Mouse (Mus musculus) CH12.LX (cell line): ENCODE results near the gene Ntsr1. TPM values are rescaled to one million over a fixed set of nuclear protein-coding genes. Genes with fewer than 3 reads are reported as not detected.

ENCODE experiments used
- DNase-seq: peaks from one replicate; pipeline ENCODE4 v3.0.0-alpha.2; 2013; ENCODE audit errors: extremely low read depth
- H3K27ac ChIP-seq: 2 replicates; pipeline ENCODE4 v1.5.1; 2012; ENCODE audit warnings: low read depth, mild to moderate bottlenecking, control low read depth, moderate library complexity; ENCODE audit not compliant: insufficient read depth
- H3K27me3 ChIP-seq: replicated peaks from 2 replicates; pipeline ENCODE3; 2012; ENCODE audit warnings: inconsistent platforms
- H3K36me3 ChIP-seq, 2 experiments: replicated peaks in 1 of 2; 2 replicates each; pipeline versions ENCODE3 to v1.6.1; 2012; ENCODE audit warnings: inconsistent platforms in 1 of 2, low read length in 1 of 2, mild to moderate bottlenecking in 1 of 2, mixed read lengths in 1 of 2, moderate library complexity in 1 of 2; ENCODE audit not compliant: control insufficient read depth in 1 of 2, insufficient read depth in 1 of 2
- H3K4me1 ChIP-seq, 2 experiments: 2 replicates each; pipeline ENCODE4 v1.6.1; 2012; ENCODE audit warnings: inconsistent platforms in 1 of 2, moderate library complexity in 1 of 2; ENCODE audit not compliant: insufficient read depth in 2 of 2, control insufficient read depth in 1 of 2
- H3K4me2 ChIP-seq: 2 replicates; pipeline ENCODE4 v1.6.1; 2012; ENCODE audit warnings: low read depth, mild to moderate bottlenecking, control low read depth; ENCODE audit not compliant: poor library complexity, insufficient read depth, severe bottlenecking
- H3K4me3 ChIP-seq, 3 experiments: fragments of 150-350 bp in 1 of 3; sonication (generic) in 1 of 3; replicated peaks in 1 of 3; 2 replicates each; pipeline versions ENCODE3 to v1.5.1; 2011 to 2012; ENCODE audit warnings: low read depth in 2 of 3, low read length in 2 of 3, mild to moderate bottlenecking in 2 of 3, moderate library complexity in 2 of 3, control low read depth in 1 of 3, improper control_type of control experiment in 1 of 3, inconsistent platforms in 1 of 3, mixed read lengths in 1 of 3; ENCODE audit not compliant: poor library complexity in 1 of 3
- H3K79me2 ChIP-seq: replicated peaks from 2 replicates; pipeline ENCODE4 v1.6.1; 2012; ENCODE audit warnings: mild to moderate bottlenecking, moderate library complexity; ENCODE audit not compliant: control insufficient read depth, poor library complexity, insufficient read depth, severe bottlenecking; ENCODE audit errors: extremely low read depth
- H3K9ac ChIP-seq: 2 replicates; pipeline ENCODE4 v1.6.1; 2012; ENCODE audit warnings: low read depth, mild to moderate bottlenecking, control low read depth, moderate library complexity; ENCODE audit not compliant: insufficient read depth
- H3K9me3 ChIP-seq: replicated peaks from 2 replicates; pipeline ENCODE3; 2012; ENCODE audit warnings: low read length, inconsistent platforms, mixed read lengths
- BHLHE40 ChIP-seq: IDR thresholded peaks from 2 replicates; pipeline ENCODE4 v1.6.1; 2011; ENCODE audit warnings: mild to moderate bottlenecking, low read depth, low read length, improper control_type of control experiment
- CHD1 ChIP-seq: IDR thresholded peaks from 2 replicates; pipeline ENCODE4 v1.6.1; 2012; ENCODE audit warnings: low read depth, low read length, improper control_type of control experiment, inconsistent platforms
- CHD2 ChIP-seq: IDR thresholded peaks from 2 replicates; pipeline ENCODE4 v1.6.1; 2011; ENCODE audit warnings: low read length, improper control_type of control experiment
- CTCF ChIP-seq, 2 experiments: IDR thresholded peaks in 1 of 2; conservative IDR thresholded peaks in 1 of 2; 2 replicates each; pipeline ENCODE4 v1.5.1; 2011 to 2012; ENCODE audit warnings: low read depth in 2 of 2, low read length in 2 of 2, improper control_type of control experiment in 1 of 2, inconsistent platforms in 1 of 2, mild to moderate bottlenecking in 1 of 2, moderate library complexity in 1 of 2
- GABPA ChIP-seq: IDR thresholded peaks from 2 replicates; pipeline ENCODE4 v1.6.1; 2012; ENCODE audit warnings: low read depth, low read length, improper control_type of control experiment, inconsistent platforms; ENCODE audit not compliant: insufficient replicate concordance
- IRF4 ChIP-seq: IDR thresholded peaks from 2 replicates; pipeline ENCODE4 v1.6.1; 2014; ENCODE audit warnings: low read depth, mild to moderate bottlenecking, inconsistent platforms, low read length, improper control_type of control experiment
- MAFK ChIP-seq: IDR thresholded peaks from 2 replicates; pipeline ENCODE4 v1.6.1; 2011; ENCODE audit warnings: low read length, improper control_type of control experiment; ENCODE audit not compliant: insufficient replicate concordance
- MAZ ChIP-seq: IDR thresholded peaks from 2 replicates; pipeline ENCODE4 v1.6.1; 2012; ENCODE audit warnings: low read depth, mild to moderate bottlenecking, inconsistent platforms, low read length, improper control_type of control experiment, moderate library complexity
- MEF2A ChIP-seq: IDR thresholded peaks from 2 replicates; pipeline ENCODE4 v1.6.1; 2014; ENCODE audit warnings: low read depth, mild to moderate bottlenecking, inconsistent platforms, low read length, improper control_type of control experiment, borderline replicate concordance
- MXI1 ChIP-seq: IDR thresholded peaks from 2 replicates; pipeline ENCODE4 v1.6.1; 2011; ENCODE audit warnings: mild to moderate bottlenecking, low read depth, low read length, improper control_type of control experiment
- POLR2A ChIP-seq: IDR thresholded peaks from 2 replicates; pipeline ENCODE4 v1.6.1; 2011; ENCODE audit warnings: low read depth, mild to moderate bottlenecking, improper control_type of control experiment, low read length
- RCOR1 ChIP-seq: conservative IDR thresholded peaks from 2 replicates; pipeline ENCODE4 v1.6.1; 2012; ENCODE audit warnings: low read depth, mild to moderate bottlenecking, inconsistent platforms, low read length, improper control_type of control experiment
- SIN3A ChIP-seq: IDR thresholded peaks from 2 replicates; pipeline ENCODE4 v1.6.1; 2012; ENCODE audit warnings: low read length, improper control_type of control experiment, inconsistent platforms
- TBP ChIP-seq: conservative IDR thresholded peaks from 2 replicates; pipeline ENCODE4 v1.6.1; 2011; ENCODE audit warnings: low read depth, low read length, improper control_type of control experiment
- TCF12 ChIP-seq: IDR thresholded peaks from 2 replicates; pipeline ENCODE4 v1.6.1; 2014; ENCODE audit warnings: low read depth, mild to moderate bottlenecking, inconsistent platforms, low read length, improper control_type of control experiment
- UBTF ChIP-seq: IDR thresholded peaks from 2 replicates; pipeline ENCODE4 v1.6.1; 2012; ENCODE audit warnings: low read depth, mild to moderate bottlenecking, inconsistent platforms, low read length, improper control_type of control experiment, moderate library complexity
- USF1 ChIP-seq: IDR thresholded peaks from 2 replicates; pipeline ENCODE4 v1.6.1; 2014; ENCODE audit warnings: low read depth, mild to moderate bottlenecking, inconsistent platforms, low read length, improper control_type of control experiment
- ZKSCAN1 ChIP-seq: IDR thresholded peaks from 2 replicates; pipeline ENCODE4 v1.6.1; 2012; ENCODE audit warnings: low read depth, inconsistent platforms, low read length, improper control_type of control experiment, borderline replicate concordance
- ZNF384 ChIP-seq: IDR thresholded peaks from 2 replicates; pipeline ENCODE4 v1.6.1; 2012; ENCODE audit warnings: low read depth, low read length, improper control_type of control experiment, inconsistent platforms
- dilution Hi-C: fragments of 300-500 bp; cut with MboI; formaldehyde crosslinking; loops from 2 replicates; pipeline ENCODE4 v1.14.3; 2020; ENCODE audit warnings: low sequenced_read_pairs; ENCODE audit not compliant: extremely low pct_unique_long_range_greater_than_20kb, extremely low pct_ligation_motif_present
- in situ Hi-C: fragments of 300-500 bp; cut with MboI; formaldehyde crosslinking; loops from 3 replicates; pipeline ENCODE4 v1.14.3; 2019; ENCODE audit warnings: low sequenced_read_pairs, low pct_ligation_motif_present, low pct_unique_long_range_greater_than_20kb, mixed read lengths
- polyA plus RNA-seq: library from polyadenylated mRNA; unstranded; fragments of >175 nt; gene quantifications from 2 replicates; pipeline ENCODE4 v1.2.1, GENCODE M21; 2012; ENCODE audit warnings: low read depth; ENCODE audit not compliant: insufficient read length
- total RNA-seq, 2 experiments: library from RNA; depleted of rRNA; stranded (reverse); fragments of 300-350 nt in 1 of 2; fragments of >200 nt in 1 of 2; gene quantifications; 2 replicates each; pipeline ENCODE4 v1.2.3; 2012 to 2014

Gene Ntsr1
- total and polyA plus RNA-seq, 3 experiments, result not detected

GRCm38 (mm10) chr2:180457680-180458079, 42.1 kb upstream of the Ntsr1 start:
- H3K4me2 ChIP-seq, result no peak overlapping the region
- H3K9me3 ChIP-seq, result no peaks in the 10 kb centered on the region
- H3K4me1 ChIP-seq, result peaks cover 8 to 45% of the 10 kb centered on the region in 2 experiments
- TF ChIP-seq ZNF384 (no peak), MEF2A (no peak), SIN3A (no peak), UBTF (no peak), TCF12 (no peak), TBP (no peak), ZKSCAN1 (no peak), GABPA (no peak), RCOR1 (no peak), CHD1 (no peak), BHLHE40 (no peak), USF1 (no peak), MXI1 (no peak)
- no peak for DNase-seq
- no peak overlapping the region for H3K27ac ChIP-seq
- peaks cover 0 to 18% of the 10 kb centered on the region in 2 experiments for H3K36me3 ChIP-seq
- no peaks in the 10 kb centered on the region for H3K79me2 ChIP-seq
- no peak overlapping the region for H3K4me3 ChIP-seq
- dilution Hi-C loops (no loop called here), in situ Hi-C loops (loop anchor here (25.0 kb wide), 1 partner anchor 305 kb away; no protein-coding TSS in a partner anchor)
- H3K27me3 ChIP-seq, result peaks cover 1% of the 10 kb centered on the region
- no peak overlapping the region for H3K9ac ChIP-seq

- Histone ChIP-seq H3K9me3 (no peaks in the 10 kb centered on the region), H3K79me2 (no peaks in the 10 kb centered on the region), H3K36me3 (peaks cover 7 to 32% of the 10 kb centered on the region in 2 experiments), H3K27ac (no peak overlapping the region), H3K4me2 (no peak overlapping the region), H3K4me1 (peaks cover 4 to 33% of the 10 kb centered on the region in 2 experiments), H3K27me3 (peaks cover 1% of the 10 kb centered on the region), H3K4me3 (no peak overlapping the region), H3K9ac (no peak overlapping the region)
- no peak for DNase-seq
- TF ChIP-seq CTCF (conservative IDR thresholded peaks at IDR 0.05 in 1 of 2, IDR thresholded peaks at IDR 0.05 in 1 of 2; ENCODE audit: low read depth in 2 of 2, low read length in 2 of 2) (no peak), SIN3A (no peak), RCOR1 (no peak), IRF4 (no peak), CHD2 (no peak), MAFK (no peak), BHLHE40 (no peak), UBTF (no peak), MAZ (no peak), POLR2A (no peak), ZKSCAN1 (no peak), MXI1 (no peak), ZNF384 (no peak)
- in situ Hi-C loops, result loop anchor here (25.0 kb wide), 1 partner anchor 303 kb away; no protein-coding TSS in a partner anchor
- dilution Hi-C loops, result no loop called here
Measured at GRCm38 (mm10) chr2:180459437-180459836, 40.3 kb upstream of the Ntsr1 start.
